8 mouse cellular contexts compared by ENCODE assay signal in the genomic region with DNA sequence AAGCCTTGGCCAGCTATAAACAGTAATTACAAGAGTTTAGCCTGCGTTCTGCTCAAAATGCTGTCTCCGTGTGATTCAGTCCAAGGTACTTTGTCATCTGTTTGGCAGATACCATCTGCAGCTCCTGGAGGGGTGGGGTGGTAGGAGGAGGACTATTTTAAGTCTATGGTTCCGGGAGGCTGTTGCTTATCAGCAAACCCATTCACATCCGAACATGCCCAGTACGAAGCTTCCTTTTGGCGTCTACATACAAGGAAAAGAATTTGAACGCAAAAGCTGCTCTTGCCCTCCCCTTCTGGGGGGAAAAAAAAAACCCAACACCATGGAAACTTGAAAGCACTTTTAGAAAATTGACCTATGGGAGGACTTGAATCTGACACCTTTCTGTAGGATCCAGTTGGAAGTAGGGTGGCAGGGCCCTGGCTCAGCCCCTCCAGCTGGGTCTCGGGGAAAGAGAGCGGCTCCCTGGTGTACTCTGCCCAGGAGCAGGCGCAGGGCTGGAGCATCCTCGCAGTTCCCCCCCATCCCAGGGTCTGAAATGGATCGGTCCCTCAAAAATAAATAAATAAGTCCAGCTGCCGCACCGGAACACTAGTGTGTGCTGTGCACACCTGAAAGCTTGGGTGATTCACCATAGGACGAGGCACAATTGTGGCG.
A peak's percentile ranks its signal among the peaks of the same experiment; 100 is the strongest.
DNase-seq lines count a peak whose midpoint lies in the region; ATAC-seq lines count a peak whose summit lies in the region.

No protein-coding gene starts in this region.

- H3K9ac ChIP-seq in hindbrain, embryonic 16.5 days (ENCODE audit: low read depth, low read length) = peak overlapping the region; percentile 62

- peaks cover 10% of the 10 kb centered on the region for H3K4me1 ChIP-seq in hindbrain, embryonic 16.5 days (ENCODE audit: control insufficient read depth, insufficient read depth, low read depth, low read length)

- peak; percentile 79 for DNase-seq in WW6 (ENCODE audit: low read depth, low spot score)
- DNase-seq in cerebellum, postnatal 36 days = peak; percentile 66 to 70
- DNase-seq in gastrocnemius, adult 18-20 months (ENCODE audit: low spot score) = peak; percentile 81
- peak; percentile 59 for DNase-seq in left cerebral cortex, adult 11 months (ENCODE audit: low spot score)
- DNase-seq in lung, postnatal 36 days = peak; percentile 89
- peak; percentile 47 for DNase-seq in retina, postnatal 7 days (ENCODE audit: low read depth, low spot score)
- peak; percentile 49 for DNase-seq in urinary bladder, adult 2 months (ENCODE audit: low spot score)

- H3K4me2 ChIP-seq in hindbrain, embryonic 16.5 days (ENCODE audit: low read length) = peak overlapping the region; percentile 87

- H3K4me3 ChIP-seq in hindbrain, embryonic 16.5 days (ENCODE audit: low read length) = peak overlapping the region; percentile 52

- ATAC-seq in hindbrain, embryonic 16.5 days = peak; percentile 97

- under 1% methylated on average over 16 of the region's 16 CpGs for WGBS in hindbrain, embryonic 16.5 days

- H3K9me3 ChIP-seq in hindbrain, embryonic 16.5 days (ENCODE audit: control insufficient read depth, low read length) = 0 out of 2 replicates have a peak, but pooled peaks cover 2% of the 10 kb centered on the region

- peak overlapping the region; percentile 79 for H3K27ac ChIP-seq in hindbrain, embryonic 16.5 days (ENCODE audit: low read depth, low read length)

- H3K27me3 ChIP-seq in hindbrain, embryonic 16.5 days (replicated peaks; ENCODE audit: control insufficient read depth, insufficient read depth, low read length) = no peaks in the 10 kb centered on the region

- no peaks in the 10 kb centered on the region for H3K36me3 ChIP-seq in hindbrain, embryonic 16.5 days (ENCODE audit: control insufficient read depth, insufficient read depth, low read length)

Comparison
In these comparisons a context has a peak if more than half of its experiments do, and no peak if none do; other contexts are left out.
1. Peak in every context shown above with its lines: DNase-seq, ATAC-seq, H3K4me3 ChIP-seq and H3K27ac ChIP-seq.